ENCODE assay signal across 9 mouse cellular contexts in genomic region chrX:47292548-47293147, GRCm38 (mm10).
A peak's percentile ranks its signal among the peaks of the same experiment; 100 is the strongest.
DNase-seq lines count a peak whose midpoint lies in the region; TF ChIP-seq lines count a peak whose summit lies in the region.
"Had no signal": no experiment of that assay in that cellular context is flagged by ENCODE, and none has a peak within 500 bp of the region (broad histone marks: within the 10 kb centered on the region; RNA-seq: fewer than 3 reads in every experiment).

No protein-coding gene starts in this region.

- DNase-seq in cerebellum, adult 2 months, result peak; percentile 9 to 12
- no peak for DNase-seq in cerebellum, adult 11 months
- DNase-seq in ovary, postnatal 14 days (ENCODE audit: low spot score), result peak; percentile 11
- DNase-seq in ovary, postnatal 10 days (ENCODE audit: low spot score), result no peak
- peak; percentile 4 to 68 for DNase-seq in frontal cortex, adult 2 months (ENCODE audit: extremely low spot score in 1 of 2, low spot score in 1 of 2)
- peak; percentile 10 to 55 for DNase-seq in left cerebral cortex, postnatal 25 days (ENCODE audit: low spot score in 2 of 2)
- peak; percentile 22 for DNase-seq in right cerebral cortex, adult 18-20 months
- no peak for DNase-seq in gastrocnemius, postnatal 36 days
- DNase-seq: liver, embryonic 13.5 days had no signal

- H3K27ac ChIP-seq in cerebellum, adult 2 months (ENCODE audit: insufficient read depth, low read length), result no peak overlapping the region
- H3K27ac ChIP-seq: liver, embryonic 13.5 days had no signal

- H3K4me3 ChIP-seq in cerebellum, adult 2 months (replicated peaks; ENCODE audit: insufficient read depth, low read depth, low read length), result no peak overlapping the region
- H3K4me3 ChIP-seq: liver, embryonic 13.5 days had no signal

- no peaks in the 10 kb centered on the region for H3K4me1 ChIP-seq in cerebellum, adult 2 months (ENCODE audit: control insufficient read depth, insufficient read depth, low read length)
- H3K4me1 ChIP-seq: liver, embryonic 13.5 days had no signal

- H3K27me3 ChIP-seq in cerebellum, adult 2 months (ENCODE audit: control insufficient read depth, insufficient read depth, low read length), result no peaks in the 10 kb centered on the region
- H3K27me3 ChIP-seq: liver, embryonic 13.5 days had no signal

- peak; percentile 8; the same call in 1 of the 2 replicates for TF ChIP-seq CTCF in cerebellum, adult 2 months (IDR thresholded peaks at IDR 0.05; ENCODE audit: borderline replicate concordance, insufficient read depth, low read depth, low read length)

- intact Hi-C loops in left cerebral cortex, postnatal 25 days (cut with DNase I), result no loop called here
- intact Hi-C loops in gastrocnemius, postnatal 36 days (cut with DNase I), result loop anchor here (5.0 kb wide), 1 partner anchor 1065 kb away; no protein-coding TSS in a partner anchor

- no peak for TF ChIP-seq POLR2A in cerebellum, adult 2 months (IDR thresholded peaks at IDR 0.05; ENCODE audit: borderline replicate concordance, insufficient read depth, low read length)

Comparison
In these comparisons a context has a peak if more than half of its experiments do, and no peak if none do; other contexts are left out.
1. DNase-seq: peak in cerebellum, adult 2 months (2 of 2), ovary, postnatal 14 days (single experiment), frontal cortex, adult 2 months (2 of 2), left cerebral cortex, postnatal 25 days (2 of 2) and right cerebral cortex, adult 18-20 months (single experiment); none in cerebellum, adult 11 months (single experiment), ovary, postnatal 10 days (single experiment) and gastrocnemius, postnatal 36 days (0 of 2).